Mouse (Mus musculus) skeletal muscle tissue, adult 2 months (tissue): ENCODE results near the gene Zbtb4.
A peak's percentile ranks its signal among the peaks of the same experiment; 100 is the strongest.
"Not testable (repeated sequence)": the region's sequence is repeated elsewhere in the genome, so short reads cannot be mapped to it uniquely, and the experiment has no call there.

Source experiments
- DNase-seq: peaks from one replicate; pipeline ENCODE4 v3.0.0-alpha.2; 2012; ENCODE audit warnings: low read depth, low spot score

Gene Zbtb4

DNA sequence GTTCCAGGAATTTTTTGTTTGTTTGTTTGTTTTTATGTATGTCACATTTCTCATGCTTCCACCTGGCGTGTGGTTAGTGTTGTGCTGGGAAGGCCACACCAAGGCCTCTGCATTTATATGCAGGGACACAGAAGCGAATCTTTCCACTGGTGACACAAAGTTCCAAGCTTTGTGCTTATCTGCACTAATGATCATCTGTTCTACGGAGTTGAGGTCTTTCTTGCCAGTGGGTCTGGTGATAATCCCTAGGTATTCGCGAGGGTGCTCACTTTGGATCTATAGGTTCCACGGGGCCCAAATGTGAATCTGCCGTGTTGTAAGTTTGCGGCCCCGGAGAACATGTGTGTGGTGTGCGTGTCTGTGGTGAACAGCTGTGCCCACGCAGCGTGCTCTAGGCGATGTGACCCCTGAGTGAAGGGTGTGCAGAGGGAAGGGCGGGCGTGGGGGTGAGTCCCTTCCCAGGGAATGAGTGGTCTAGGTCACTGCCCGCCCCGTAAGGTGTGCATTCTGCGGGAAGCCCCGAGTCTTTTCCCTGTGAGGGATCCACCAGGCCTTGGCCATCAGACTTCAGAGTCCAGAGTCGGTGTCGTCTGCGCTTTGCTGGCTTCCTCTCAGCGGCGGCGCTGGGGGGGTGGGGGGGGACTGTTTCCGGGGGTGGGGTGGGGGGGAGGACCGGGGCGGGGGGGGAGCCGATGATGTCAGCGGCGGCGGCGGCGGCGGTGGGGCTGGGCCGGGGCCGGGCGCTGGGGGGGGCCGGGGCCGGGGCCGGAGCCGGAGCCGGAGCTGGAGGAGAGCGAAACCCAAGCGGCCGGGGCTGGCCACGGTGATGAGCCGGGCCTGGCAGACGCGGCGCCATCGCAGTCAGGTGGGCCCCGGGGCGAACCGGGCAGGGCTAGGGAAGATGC, at the start of gene Zbtb4:
Gene Zbtb4 (plus strand): TSS at position 692 of the 905 bp plus-strand sequence.
- DNase-seq = peak; percentile 55

DNA sequence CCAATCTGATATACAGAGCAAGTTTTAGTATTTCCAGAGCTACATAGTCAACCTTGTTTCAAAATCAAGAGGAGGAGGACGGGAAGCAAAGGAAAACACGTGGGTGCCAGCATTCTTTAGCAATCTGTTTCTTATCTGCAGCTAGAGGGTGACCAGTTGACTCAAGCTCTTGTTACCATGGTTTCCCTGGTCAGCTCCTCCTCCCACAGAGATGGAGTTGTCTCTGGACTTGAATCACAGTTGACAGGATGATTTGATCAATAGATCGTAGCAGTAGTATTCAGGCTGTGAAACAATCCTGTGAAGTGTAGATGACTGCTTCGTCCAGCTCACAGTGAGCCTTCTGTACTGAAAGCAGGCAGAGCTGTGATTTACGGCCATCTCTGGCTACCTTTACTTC, 49.8 kb upstream of the Zbtb4 start:
- DNase-seq = peak; percentile 28

DNA sequence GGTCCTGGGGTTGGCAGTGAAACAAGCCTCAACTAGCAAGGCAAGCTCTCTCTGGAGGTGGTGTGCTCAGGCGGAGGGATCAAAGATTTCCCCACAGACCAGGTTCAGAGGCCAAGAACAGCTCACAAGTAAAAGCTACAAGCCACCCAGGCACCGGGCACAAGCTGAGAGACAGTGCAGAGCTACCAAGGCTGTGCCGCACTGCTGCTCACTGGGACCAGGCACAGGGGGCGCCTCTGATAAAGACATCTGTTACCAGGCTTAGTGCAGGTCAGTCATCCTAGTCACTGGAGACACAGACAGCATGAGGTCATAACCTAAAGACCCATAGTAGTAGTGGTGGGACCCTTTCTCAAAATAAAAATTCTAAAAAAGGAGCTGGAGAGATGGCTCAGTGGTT, 48.8 kb upstream of the Zbtb4 start:
- no peak for DNase-seq

DNA sequence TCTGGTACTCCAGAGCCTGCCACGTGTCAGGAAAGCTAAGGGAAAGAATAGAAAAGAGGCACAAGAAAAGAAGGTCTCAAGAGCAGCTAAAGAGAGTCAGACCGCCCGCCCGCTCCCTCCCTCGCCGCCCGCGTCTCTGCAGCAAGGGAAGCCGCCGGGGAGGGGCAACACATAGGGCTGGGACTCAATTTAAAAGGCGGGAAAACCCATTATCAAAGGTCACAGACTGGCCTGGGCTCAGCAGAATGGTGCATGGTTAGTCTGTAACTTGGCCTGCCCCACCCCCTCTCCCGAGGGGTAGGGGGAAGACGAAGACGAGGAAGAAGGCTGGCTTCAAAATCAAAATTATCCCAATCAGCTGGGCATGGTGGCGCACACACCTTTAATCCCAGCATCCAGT, 47.1 kb upstream of the Zbtb4 start:
- no peak for DNase-seq

DNA sequence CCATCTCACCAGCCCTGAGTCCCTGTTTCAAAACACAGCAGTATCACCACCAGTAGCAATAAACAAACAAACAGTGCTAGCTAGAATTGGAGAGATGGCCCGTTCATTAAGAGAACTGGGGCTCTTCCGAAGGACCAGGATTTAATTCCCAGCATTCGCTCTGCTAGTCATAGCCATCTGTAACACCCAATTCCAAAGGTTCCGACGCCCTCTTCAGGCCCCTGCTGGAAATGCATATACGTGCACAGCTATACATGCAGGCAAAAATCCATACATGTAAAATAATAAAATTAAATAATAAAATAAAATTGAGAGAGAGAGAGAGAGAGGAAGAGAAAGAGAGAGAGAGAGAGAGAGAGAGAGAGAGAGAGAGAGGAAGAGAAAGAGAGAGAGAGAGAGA, 46.3 kb upstream of the Zbtb4 start:
- DNase-seq = no peak

DNA sequence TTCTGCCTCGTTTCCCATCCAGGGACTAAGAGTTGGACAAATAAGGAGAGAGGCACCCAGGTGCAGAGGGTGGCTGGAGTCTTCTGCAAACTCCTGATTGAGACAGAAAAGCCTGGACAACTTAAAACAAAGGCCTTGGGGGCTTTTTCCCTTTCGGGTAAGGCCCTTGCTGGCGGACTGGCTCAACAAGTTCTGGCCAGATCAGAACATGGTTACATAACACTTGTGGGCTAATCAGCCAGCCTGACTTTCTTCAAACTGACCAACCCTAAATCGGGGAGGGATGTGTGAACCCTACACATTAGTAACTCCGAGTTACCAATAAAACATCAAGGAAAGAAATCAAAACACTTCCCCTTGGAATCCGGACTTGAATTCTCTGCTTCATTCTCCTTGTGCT, 44.9 kb upstream of the Zbtb4 start:
- DNase-seq = no peak

DNA sequence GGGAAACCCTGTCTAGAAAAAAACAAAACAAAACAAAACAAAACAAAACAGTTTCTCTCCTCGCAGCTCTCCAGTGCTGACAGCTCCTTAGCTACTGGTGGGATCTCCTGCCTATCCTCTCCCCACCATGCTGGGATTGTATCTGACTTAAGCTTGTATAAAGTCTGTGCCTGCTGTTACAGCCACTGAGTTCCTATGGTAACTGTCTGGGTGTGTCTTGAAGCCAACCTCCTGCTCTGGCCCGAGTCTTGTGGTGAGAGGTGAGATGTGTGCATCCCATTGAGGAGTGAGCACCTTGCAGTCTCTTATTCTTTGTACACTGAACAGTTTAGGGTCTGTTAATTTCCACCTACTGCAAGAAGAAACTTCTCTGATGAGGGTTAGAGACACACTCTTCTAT, 42.6 kb upstream of the Zbtb4 start:
- no peak for DNase-seq

DNA sequence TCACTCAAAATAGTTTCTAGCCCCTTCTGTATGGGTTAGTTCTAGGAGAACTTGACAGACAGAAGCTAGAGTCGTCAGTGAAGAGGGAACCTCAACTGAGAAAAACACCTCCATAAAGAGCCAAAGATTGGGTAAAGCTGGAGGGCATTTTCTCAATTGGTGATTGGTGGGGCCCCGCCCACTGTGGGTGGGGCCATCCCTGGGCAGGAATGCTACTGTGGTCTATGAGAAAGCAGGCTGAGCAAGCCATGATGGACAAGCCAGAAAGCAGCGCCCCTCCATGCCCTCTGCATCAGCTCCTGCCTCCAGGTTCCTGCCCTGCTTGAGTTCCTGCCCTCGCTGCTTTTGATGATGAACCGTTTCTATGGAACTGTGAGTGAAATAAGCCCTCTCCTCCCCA, 39.8 kb upstream of the Zbtb4 start:
- DNase-seq = no peak

DNA sequence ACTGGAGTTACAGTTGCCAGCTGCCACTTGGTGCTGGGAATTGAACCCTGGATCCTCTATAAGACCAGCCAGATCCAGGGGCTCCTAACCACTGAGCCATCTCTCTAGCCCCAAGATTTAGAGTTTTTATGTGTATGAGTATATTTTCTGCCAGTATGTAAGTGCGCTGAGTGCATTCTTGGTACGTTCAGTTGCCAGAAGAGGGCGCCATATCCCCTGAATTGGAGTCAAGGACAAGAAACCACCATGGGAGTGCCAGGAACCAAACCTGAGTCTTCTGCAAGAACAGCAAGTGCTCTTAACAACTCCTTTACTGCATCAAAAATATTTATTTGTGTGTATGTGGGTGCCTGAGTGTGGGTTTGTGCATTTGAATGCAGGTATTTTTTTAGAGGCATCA, 36.6 kb upstream of the Zbtb4 start:
- peak; percentile 52 for DNase-seq

DNA sequence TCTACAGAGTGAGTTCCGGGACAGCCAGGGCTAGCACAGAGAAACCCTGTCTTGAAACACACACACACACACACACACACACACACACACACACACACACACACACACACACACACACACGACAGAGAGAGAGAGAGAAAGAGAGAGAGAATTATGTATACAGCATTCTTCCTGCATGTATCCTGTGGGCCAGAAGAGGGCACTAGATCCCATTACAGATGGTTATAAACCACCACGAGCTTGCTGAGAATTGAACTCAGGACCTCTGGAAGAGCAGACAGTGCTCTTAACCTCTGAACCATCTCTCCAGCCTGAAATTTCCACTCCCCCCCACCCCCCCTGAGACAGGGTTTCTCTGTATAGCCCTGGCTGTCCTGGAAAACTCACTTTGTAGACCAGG, 34.3 kb upstream of the Zbtb4 start:
- not testable (repeated sequence) for DNase-seq

DNA sequence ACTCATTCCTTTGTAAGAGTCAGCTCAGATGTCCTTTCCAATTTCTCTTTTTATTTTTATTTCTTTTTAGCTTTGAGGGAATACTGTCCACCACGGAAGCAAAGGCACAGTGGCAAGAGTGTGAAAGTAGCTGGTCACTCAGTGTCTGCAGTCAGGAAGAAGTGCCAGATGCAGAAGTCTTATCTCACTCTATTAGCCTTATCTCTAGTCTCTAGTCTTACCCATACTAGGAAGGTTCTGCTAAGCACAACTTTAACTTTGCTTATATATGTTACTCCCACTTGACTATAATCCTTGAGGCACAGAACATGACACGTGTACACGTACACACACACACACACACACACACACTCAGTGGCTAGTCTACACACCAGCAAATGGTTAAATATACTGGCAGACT, 14.1 kb upstream of the Zbtb4 start:
- no peak for DNase-seq

DNA sequence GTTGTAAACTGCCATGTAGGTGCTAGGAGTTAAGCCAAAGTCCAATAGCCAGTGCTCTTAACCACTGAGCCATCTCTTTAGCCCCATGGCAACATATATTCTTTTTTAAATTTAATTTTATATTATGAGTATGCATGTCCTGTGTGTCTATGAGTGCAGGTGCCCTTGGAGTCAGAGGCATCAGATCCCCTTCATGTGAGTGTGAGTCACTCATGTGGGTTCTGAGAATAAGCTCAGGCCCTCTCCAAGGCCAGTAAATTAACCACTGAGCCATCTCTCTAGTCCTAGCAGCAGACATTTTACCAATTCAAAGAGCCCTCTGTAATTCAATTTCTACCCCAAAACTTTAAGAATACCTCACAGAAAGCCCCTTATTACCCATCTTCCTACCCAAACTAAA, 13.0 kb upstream of the Zbtb4 start:
- DNase-seq = no peak

DNA sequence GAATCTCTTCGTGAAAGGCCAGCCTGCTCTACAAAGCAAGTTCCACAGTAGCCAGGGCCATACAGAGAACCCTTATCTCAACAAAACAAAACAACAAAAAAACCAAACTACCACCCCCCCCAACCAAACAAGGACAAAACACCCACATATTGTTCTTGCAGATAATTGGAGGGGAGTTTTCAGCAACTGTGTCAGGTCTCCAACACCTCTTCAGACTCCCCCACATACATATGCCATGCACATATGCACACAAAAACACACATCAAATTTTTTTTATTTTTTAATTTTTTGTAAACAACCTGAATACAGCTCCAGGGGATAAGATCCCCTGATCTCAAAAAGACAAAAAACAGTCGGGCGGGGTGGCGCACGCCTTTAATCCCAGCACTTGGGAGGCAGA, 11.5 kb upstream of the Zbtb4 start:
- no peak for DNase-seq

DNA sequence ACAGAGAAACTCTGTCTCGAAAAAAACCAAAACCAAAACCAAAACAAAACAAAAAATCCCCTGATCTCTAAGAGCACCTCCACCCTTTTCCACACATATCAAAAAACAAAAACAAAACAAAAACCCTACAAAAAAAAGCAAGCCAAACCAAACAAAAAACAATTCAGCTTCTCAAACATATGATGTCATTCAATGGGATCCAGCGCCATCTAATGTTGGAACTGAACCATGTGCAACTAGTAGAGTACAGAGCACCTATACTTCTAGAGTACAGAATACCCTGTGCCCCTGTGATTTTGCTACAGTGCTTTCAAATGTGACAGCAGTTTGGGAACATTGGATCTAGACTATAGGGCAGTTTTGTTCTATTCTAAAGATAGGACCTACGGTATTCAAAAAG, 11.0 kb upstream of the Zbtb4 start:
- no peak for DNase-seq

DNA sequence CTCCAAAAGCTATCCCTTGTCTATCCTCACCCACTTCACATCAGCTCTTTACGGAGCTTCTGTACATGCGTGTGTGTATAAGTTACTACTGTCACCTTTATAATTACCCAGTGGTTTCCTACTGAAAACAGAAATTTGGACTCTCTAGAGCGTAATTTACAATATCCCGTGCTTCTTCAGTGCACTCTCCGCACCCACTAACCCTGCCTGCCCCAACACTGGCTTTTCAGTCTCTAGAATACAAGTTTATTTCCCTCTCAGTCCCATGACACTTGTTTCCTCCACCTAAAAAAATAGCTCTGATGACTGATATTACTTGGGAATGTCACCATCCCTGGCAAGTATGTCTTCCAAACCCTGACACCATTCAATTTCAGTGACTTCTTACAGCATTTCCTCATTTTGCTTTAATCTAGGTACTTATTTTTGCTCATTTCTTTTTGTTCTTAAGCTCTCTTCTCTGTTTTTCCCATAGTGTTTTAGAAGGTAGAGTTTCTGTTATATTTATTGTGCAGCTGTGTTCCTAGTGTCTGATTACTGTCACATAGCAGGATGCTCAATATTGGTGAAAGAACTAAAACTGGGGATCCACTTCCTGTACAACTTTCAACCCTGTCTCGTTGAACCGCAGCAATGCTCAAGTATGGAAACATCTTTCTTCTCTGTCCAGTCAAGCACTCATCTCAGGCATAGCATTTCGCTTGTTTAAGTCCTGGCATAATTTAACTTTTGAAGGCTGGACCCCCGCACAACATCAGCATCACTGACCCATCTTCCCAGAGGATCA, 8.2 kb upstream of the Zbtb4 start:
- DNase-seq = no peak

DNA sequence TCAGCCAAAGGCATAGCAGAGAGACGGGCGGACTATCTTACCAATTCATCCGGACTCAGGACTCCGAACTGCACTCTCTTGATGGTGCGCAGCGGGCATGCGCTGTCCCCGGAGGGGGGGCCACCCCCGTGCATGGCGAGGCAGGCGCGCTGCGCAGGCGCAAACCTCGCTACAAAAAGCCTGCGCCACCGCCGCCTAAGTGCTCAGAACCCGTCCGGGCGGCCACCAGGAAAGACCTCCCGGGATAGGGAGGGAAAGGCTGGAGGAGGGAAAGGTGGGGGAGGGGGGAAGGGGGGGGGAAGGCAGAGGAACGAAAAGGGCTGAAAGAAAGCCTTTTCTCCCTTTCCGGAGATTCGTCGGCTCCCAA, 7.6 kb upstream of the Zbtb4 start:
- peak; percentile 98 for DNase-seq

DNA sequence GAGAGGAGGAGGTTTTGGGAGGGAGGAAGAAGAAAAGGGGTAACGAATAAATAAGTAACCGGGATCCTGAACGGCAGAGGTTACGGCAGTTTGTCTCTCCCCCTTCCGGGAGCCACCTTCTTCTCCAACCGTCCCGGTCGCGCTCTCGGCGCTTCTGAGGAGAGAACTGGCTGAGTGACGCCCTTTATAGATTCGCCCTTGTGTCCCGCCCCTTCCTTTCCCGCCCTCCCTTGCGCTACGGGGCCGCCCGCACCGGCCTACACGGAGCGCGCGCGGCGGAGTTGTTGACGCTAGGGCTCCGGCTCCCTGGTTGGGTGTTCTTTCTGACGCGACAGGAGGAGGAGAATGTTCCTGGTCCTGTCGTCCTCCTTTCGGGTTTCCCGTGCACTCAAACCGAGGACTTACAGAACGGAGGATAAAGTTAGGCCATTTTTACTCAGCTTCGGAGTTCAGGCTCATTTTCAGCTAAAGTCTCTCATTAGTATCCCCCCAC, 7.2 kb upstream of the Zbtb4 start, which contains the start of gene Polr2a:
Gene Polr2a (minus strand): TSS at position 160 of the 493 bp plus-strand sequence.
- DNase-seq = peak; percentile 99

DNA sequence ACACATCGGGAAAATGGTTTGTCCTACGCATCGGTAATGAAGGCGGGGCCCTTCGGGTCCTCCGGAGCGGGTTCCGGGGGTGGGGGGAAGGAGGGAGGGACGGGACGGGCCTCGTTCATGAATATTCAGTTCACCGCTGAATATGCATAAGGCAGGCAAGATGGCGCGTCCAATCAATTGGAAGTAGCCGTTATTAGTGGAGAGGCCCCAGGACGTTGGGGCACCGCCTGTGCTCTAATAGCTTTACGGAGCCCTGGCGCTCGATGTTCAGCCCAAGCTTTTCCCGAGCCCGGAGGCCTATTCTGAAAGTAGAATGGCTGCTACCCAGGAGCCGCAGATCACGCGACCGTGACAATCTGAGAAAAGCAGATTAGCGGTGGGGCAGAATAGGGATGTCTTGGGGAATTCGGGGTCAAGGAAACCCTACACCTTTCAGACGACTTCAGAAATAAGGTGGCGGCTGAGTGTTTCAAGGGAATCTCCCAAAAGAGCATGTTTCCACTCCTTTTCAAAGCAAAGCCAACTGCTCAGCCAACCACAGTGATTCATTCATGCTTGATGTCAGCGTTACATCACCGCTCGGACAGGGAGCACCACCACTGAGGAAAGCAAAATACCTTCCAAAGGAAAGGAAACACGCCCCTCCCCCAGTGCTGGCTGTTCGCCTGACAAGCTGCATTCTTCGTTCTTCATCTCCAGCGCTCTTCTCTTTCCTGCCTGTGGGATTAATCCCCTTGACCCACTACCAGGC, 6.6 kb upstream of the Zbtb4 start:
- peak; percentile 95 for DNase-seq

DNA sequence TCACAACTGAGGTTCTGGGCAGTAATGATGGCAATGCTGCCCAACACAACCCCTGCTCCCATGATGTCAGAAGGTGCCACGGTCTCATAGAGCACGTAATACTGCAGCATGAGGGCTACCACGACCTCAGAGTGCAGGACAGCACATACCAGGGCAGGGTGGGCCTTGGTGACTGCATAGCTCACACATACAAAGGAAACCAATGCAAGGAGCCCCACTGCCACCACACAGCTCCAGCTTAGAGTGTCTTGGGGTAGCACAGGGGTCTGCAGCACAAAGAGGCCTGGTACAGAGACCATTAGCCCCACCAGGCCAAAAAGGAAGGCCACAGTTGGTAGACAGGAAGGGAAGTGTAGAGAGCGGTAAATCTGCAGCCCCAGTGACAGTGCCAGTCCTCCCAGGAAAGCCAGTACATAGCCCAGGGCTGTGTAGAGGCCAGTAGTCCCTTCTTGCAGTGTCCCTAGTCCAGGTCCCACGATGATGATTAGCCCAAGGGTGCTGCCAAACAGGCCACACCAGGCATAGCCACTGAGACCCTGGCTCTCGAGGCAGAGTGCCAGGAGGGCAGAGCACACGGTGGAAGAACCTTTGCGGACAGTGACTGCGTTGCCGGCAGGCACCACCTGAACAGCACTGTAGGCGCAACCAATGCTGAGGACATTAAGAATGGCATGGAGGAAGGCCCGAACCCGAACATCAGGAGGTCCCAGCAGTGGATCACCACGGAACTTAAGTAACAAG, 5.4 kb upstream of the Zbtb4 start:
- no peak for DNase-seq

DNA sequence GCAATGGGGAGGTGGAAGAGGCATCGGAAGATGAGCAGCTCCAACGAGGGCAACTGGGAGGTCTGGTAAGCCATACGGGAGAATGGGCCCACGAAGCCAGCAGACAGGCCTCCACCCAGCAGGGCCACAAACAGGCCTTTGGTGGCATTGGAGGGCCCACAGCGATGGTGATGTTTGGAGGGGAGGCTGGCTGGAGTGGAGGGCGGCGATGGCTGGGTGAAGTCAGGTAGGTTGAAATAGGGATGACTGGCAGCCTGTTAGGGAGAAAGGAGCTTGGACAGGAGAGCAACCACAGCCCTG, 4.9 kb upstream of the Zbtb4 start:
- DNase-seq = no peak

DNA sequence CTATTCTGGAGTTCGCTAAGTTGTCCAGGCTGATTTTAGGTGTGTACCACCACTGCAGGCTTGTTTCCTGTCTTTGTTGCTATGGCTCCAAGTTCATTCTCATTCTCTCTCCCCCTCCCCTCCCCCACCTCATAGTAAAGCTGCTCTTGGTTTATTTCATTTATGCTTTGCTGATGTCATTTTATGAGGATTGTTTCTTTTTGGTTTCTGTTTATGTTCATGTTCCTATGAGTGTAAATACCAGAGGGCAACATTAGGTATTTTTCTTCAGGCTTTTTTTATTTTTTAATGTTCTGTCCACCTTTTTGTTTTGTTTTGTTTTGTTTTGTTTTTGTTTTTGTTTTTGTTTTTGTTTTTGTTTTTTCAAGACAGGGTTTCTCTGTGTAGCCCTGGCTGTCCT, 3.8 kb upstream of the Zbtb4 start, which contains the start of gene Slc35g3:
Gene Slc35g3 (minus strand): TSS at position 101 of the 400 bp plus-strand sequence.
- DNase-seq = no peak
